ENCODE assay signal across 9 mouse cellular contexts in the genomic region with DNA sequence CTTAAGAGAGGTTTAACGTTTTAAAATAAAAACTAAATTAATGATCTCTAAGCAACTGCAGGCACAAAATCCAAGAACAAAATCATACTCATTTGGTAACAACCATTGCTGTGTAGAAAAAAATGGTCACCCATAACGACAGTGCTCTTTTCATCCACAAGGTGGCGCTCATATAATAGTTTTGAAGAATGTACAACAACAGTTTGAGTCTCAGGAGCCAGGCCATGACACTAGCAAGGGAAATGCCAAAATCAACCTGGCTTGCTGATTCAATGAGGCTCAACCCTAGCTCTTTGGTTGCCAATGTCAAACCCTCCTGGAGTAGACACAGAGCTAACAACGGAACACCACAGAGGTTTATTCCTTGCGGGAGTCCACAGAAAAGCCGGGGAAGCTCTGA. TPM values are rescaled to one million over a fixed set of nuclear protein-coding genes. Genes with fewer than 3 reads are reported as not detected.
DNase-seq lines count a peak whose midpoint lies in the region; ATAC-seq and TF ChIP-seq lines count a peak whose summit lies in the region.
"Had no signal": no experiment of that assay in that cellular context is flagged by ENCODE, and none has a peak within 500 bp of the region (broad histone marks: within the 10 kb centered on the region; RNA-seq: fewer than 3 reads in every experiment).

No protein-coding gene starts in this region.

- ATAC-seq in kidney, embryonic 15.5 days (replicated peaks; ENCODE audit: low FRiP score): no peak
- peak; percentile 55 for ATAC-seq in embryonic facial prominence, embryonic 14.5 days (ENCODE audit: low read depth)
- peak; percentile 42; the same call in 1 of the 2 replicates for ATAC-seq in midbrain, embryonic 15.5 days (replicated peaks)

- no peaks in the 10 kb centered on the region; the same call in 1 of the 2 replicates for H3K9me3 ChIP-seq in kidney, embryonic 15.5 days (replicated peaks)
- H3K9me3 ChIP-seq in embryonic facial prominence, embryonic 14.5 days (ENCODE audit: control insufficient read depth, low read length): no peaks in the 10 kb centered on the region
- H3K9me3 ChIP-seq in midbrain, embryonic 15.5 days: no peaks in the 10 kb centered on the region
- H3K9me3 ChIP-seq: neural tube, embryonic 13.5 days had no signal

- no peak for TF ChIP-seq POLR2A in bone marrow macrophage, adult 2 months (IDR thresholded peaks at IDR 0.05; ENCODE audit: borderline replicate concordance, low read depth, low read length)

- no peak overlapping the region for H3K27ac ChIP-seq in kidney, embryonic 15.5 days
- H3K27ac ChIP-seq in bone marrow macrophage, adult 2 months (ENCODE audit: insufficient read depth, low read depth, low read length): no peak overlapping the region
- H3K27ac ChIP-seq in embryonic facial prominence, embryonic 14.5 days (replicated peaks; ENCODE audit: low read depth, low read length): no peak overlapping the region
- no peak overlapping the region for H3K27ac ChIP-seq in left cerebral cortex, adult 2 months
- no peak overlapping the region for H3K27ac ChIP-seq in midbrain, embryonic 15.5 days
- H3K27ac ChIP-seq: neural tube, embryonic 13.5 days had no signal

- intact Hi-C loops in heart, postnatal 25 days (cut with DNase I): loop anchor here (1.0 to 10.0 kb wide), 5 partner anchors 51 to 759 kb away; no protein-coding TSS in a partner anchor
- intact Hi-C loops in left cerebral cortex, adult 2 months (cut with DNase I): loop anchor here (1.0 to 5.0 kb wide), 3 partner anchors 160 to 763 kb away; no protein-coding TSS in a partner anchor

- no peak overlapping the region for H3K9ac ChIP-seq in kidney, embryonic 15.5 days
- H3K9ac ChIP-seq in embryonic facial prominence, embryonic 14.5 days (ENCODE audit: low read depth, low read length): no peak overlapping the region
- no peak overlapping the region for H3K9ac ChIP-seq in midbrain, embryonic 15.5 days
- H3K9ac ChIP-seq: neural tube, embryonic 13.5 days had no signal

- peaks cover 3% of the 10 kb centered on the region; the same call in 1 of the 2 replicates for H3K4me1 ChIP-seq in kidney, embryonic 15.5 days
- H3K4me1 ChIP-seq in bone marrow macrophage, adult 2 months (ENCODE audit: control insufficient read depth, insufficient read depth, low read length): no peaks in the 10 kb centered on the region
- H3K4me1 ChIP-seq in embryonic facial prominence, embryonic 14.5 days (ENCODE audit: control insufficient read depth, insufficient read depth, low read length): no peaks in the 10 kb centered on the region
- H3K4me1 ChIP-seq in midbrain, embryonic 15.5 days: no peaks in the 10 kb centered on the region

- H3K27me3 ChIP-seq in kidney, embryonic 15.5 days: no peaks in the 10 kb centered on the region
- H3K27me3 ChIP-seq in embryonic facial prominence, embryonic 14.5 days (replicated peaks; ENCODE audit: control insufficient read depth, insufficient read depth, low read length): no peaks in the 10 kb centered on the region
- no peaks in the 10 kb centered on the region for H3K27me3 ChIP-seq in midbrain, embryonic 15.5 days (replicated peaks)
- H3K27me3 ChIP-seq: neural tube, embryonic 13.5 days had no signal

- peaks cover 49% of the 10 kb centered on the region for H3K36me3 ChIP-seq in kidney, embryonic 15.5 days
- no peaks in the 10 kb centered on the region for H3K36me3 ChIP-seq in embryonic facial prominence, embryonic 14.5 days (ENCODE audit: control insufficient read depth, insufficient read depth, low read length)
- H3K36me3 ChIP-seq in midbrain, embryonic 15.5 days (replicated peaks): no peaks in the 10 kb centered on the region
- H3K36me3 ChIP-seq: neural tube, embryonic 13.5 days had no signal

- peak; percentile 29; the same call in 1 of the 2 replicates for TF ChIP-seq CTCF in bone marrow macrophage, adult 2 months (IDR thresholded peaks at IDR 0.05; ENCODE audit: low read depth, low read length)
- TF ChIP-seq CTCF in left cerebral cortex, adult 2 months (IDR thresholded peaks at IDR 0.05): peak; percentile 89

- no peak overlapping the region for H3K4me2 ChIP-seq in kidney, embryonic 15.5 days
- no peak overlapping the region for H3K4me2 ChIP-seq in embryonic facial prominence, embryonic 14.5 days (ENCODE audit: low read depth, low read length)
- no peak overlapping the region for H3K4me2 ChIP-seq in midbrain, embryonic 15.5 days
- H3K4me2 ChIP-seq: neural tube, embryonic 13.5 days had no signal

- WGBS in kidney, embryonic 15.5 days: 34% methylated on average over 6 of the region's 6 CpGs
- 33% methylated on average over 6 of the region's 6 CpGs for WGBS in embryonic facial prominence, embryonic 14.5 days
- WGBS in midbrain, embryonic 15.5 days: 34% methylated on average over 6 of the region's 6 CpGs

- DNase-seq in kidney, adult 11 months: peak; percentile 70
- peak; percentile 86 for DNase-seq in embryonic facial prominence, embryonic 14.5 days (ENCODE audit: low spot score)
- DNase-seq in heart, postnatal 25 days (ENCODE audit: low spot score): peak; percentile 31
- DNase-seq in left cerebral cortex, adult 2 months (ENCODE audit: extremely low spot score in 1 of 2, low spot score in 2 of 2): peak; percentile 66 to 83
- peak; percentile 17 to 72 for DNase-seq in thymus, postnatal 10 days (ENCODE audit: low spot score in 2 of 2)

- no peak overlapping the region for H3K4me3 ChIP-seq in kidney, embryonic 15.5 days (replicated peaks)
- H3K4me3 ChIP-seq in bone marrow macrophage, adult 2 months (ENCODE audit: insufficient read depth, low read length): no peak overlapping the region
- H3K4me3 ChIP-seq in embryonic facial prominence, embryonic 14.5 days (ENCODE audit: low read depth, low read length): no peak overlapping the region
- no peak overlapping the region for H3K4me3 ChIP-seq in left cerebral cortex, adult 2 months
- no peak overlapping the region for H3K4me3 ChIP-seq in midbrain, embryonic 15.5 days
- H3K4me3 ChIP-seq: neural tube, embryonic 13.5 days had no signal

RNA-seq across cellular contexts. Expression of a gene that starts 54.0 kb away (rescaled TPM):
- polyA plus RNA-seq in kidney, embryonic 15.5 days (2015; fragmentation: Nextera tagmentation; extraction: Ambion mirVana): 14.5 and 17.3 TPM in 2 replicates
- polyA plus RNA-seq in bone marrow macrophage, adult 2 months (2012; ENCODE audit: insufficient read depth, insufficient read length, missing spikeins): not detected in 2 replicates
- polyA plus RNA-seq in embryonic facial prominence, embryonic 14.5 days (2014; fragmentation: Nextera tagmentation; extraction: Ambion mirVana): 18.6 and 18.7 TPM in 2 replicates
- total RNA-seq in heart, postnatal 25 days (2021): 100 to 1,000 TPM; 381 to 383 TPM
- total RNA-seq in left cerebral cortex, adult 2 months (2021): 1 to 10 TPM; 1.8 to 1.9 TPM
- 2.1 and 3.1 TPM in 2 replicates for polyA plus RNA-seq in midbrain, embryonic 15.5 days (2015; fragmentation: Nextera tagmentation; extraction: Ambion mirVana)

Comparison
In these comparisons a context has a peak if more than half of its experiments do, and no peak if none do; other contexts are left out.
1. DNase-seq: peak in every context shown above with its lines; median percentile 86 in embryonic facial prominence, embryonic 14.5 days; 74 in left cerebral cortex, adult 2 months; 70 in kidney, adult 11 months; 44 in thymus, postnatal 10 days; 31 in heart, postnatal 25 days.